Mouse (Mus musculus): ENCODE results near the gene Olfr437. TPM values are rescaled to one million over a fixed set of nuclear protein-coding genes. Genes with fewer than 3 reads are reported as not detected.
"Not testable (repeated sequence)": the region's sequence is repeated elsewhere in the genome, so short reads cannot be mapped to it uniquely, and the experiment has no call there.

The Olfr437 gene
- not detected for total RNA-seq (2021)
- long read RNA-seq, experiment 1: 0 reads
- long read RNA-seq, experiment 2: 0 reads

DNA sequence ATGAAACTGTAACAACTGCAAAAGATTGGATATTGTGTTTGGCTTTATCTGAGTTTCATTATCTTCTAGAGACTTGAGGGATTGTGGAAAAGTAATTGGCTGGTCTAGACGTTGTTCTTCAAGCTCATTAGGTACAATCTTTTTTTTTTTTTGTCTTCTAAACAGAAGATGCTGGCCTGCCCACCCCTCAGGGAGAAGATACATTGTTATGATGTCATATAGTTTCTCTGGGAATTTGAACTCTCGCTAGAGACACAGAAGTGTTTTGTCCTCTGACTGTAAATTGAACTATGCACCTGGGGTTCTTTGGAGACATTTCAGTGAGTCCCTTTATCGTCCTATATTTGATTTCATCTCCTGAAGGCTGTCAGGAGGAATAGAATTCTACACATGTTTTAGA is at the start of gene Olfr437:
Gene Olfr437 (plus strand): TSS at position 301 of the 400 bp plus-strand sequence.
- no peak for DNase-seq

- not testable (repeated sequence) for DNase-seq
These were observed 16.8 kb upstream of the Olfr437 start, which contains the start of gene Olfr237-ps1 for GRCm38 (mm10) chr6:43146267-43146666. Olfr237-ps1 (plus strand) TSS chr6:43146567.

DNA sequence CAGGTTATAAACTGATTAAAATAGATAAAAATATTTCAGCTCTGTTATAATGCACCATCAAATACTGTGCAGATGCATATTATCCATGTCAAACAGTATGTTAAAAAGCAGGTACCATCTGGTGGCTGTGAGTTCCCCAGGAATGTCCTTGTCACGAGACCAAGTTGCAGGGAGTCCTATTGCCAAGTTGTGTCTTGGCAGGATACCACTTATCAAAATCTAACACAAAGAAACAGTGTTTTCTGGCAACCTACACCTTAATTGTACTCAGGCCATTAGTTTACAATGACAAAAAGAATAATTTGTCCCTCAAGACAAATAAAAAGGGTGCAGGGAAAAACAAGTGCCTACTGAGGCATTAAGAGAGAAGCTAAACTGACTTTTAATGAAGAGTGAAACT is 3.6 kb upstream of the Olfr437 start:
- DNase-seq: no peak

DNA sequence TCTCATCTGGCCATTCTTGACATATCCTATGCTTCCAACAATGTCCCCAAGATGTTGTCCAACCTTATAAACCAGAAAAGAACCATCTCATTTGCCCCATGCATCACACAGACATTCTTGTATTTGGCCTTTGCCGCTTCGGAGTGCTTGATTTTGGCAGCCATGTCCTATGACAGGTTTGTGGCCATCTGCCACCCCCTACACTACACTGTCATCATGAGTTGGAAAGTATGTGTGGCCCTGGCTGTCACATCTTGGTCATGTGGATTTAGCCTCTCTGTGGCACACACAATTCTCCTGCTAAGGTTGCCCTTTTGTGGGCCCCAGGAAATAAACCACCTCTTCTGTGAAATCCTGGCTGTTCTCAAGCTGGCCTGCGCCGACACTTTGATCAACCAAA is 4.2 kb downstream of the Olfr437 start:
- no peak for DNase-seq

- no peak for DNase-seq
These were observed 8.8 kb downstream of the Olfr437 start, which contains the start of gene Olfr13 for GRCm38 (mm10) chr6:43171840-43172239. Olfr13 (plus strand) TSS chr6:43172140.

DNA sequence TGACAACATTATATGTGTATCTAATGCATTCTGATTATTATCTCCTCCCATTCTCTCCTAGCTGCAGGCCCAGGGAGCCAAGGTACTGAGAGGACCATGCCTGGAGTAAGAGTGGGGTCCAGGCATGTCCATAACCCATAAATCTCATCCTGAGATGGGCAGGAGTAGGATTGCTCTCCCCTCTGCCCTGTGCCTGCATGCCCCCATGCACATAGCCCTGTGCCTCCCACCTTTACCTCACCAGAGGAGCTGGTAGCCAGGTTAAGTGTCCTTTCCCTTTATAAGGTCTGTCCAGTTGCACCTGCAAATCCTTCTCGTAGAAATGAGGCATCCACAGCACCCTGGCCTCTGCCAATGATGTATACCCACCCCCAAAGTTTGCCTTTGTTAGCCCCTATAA is 15.0 kb downstream of the Olfr437 start:
- no peak for DNase-seq

GRCm38 (mm10) chr6:43178584-43179501 is 15.8 kb downstream of the Olfr437 start:
- DNase-seq: no peak

DNA sequence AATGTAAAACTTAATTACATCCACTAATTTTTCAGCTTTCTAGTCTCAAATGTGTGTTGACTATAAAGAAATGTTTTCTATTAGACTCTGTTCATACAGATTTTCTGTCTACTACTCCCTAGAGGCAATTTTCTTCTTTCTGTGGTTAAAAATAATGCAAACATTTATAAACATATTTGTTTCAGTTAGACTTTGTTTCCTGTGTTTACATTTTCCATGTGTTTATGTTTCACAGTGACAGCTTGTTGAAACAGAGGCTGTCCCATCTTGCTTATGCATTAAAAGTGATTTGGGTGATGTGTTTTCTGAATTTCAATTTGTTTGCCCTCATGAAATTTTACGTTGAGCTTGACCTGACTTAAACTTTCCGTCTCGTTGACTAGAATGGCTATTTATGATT is 27.9 kb downstream of the Olfr437 start:
- DNase-seq: no peak

GRCm38 (mm10) chr6:43196781-43197180 is 33.7 kb downstream of the Olfr437 start, which contains the start of gene Olfr435:
Olfr435 (plus strand) TSS chr6:43197146.
- DNase-seq: no peak

DNA sequence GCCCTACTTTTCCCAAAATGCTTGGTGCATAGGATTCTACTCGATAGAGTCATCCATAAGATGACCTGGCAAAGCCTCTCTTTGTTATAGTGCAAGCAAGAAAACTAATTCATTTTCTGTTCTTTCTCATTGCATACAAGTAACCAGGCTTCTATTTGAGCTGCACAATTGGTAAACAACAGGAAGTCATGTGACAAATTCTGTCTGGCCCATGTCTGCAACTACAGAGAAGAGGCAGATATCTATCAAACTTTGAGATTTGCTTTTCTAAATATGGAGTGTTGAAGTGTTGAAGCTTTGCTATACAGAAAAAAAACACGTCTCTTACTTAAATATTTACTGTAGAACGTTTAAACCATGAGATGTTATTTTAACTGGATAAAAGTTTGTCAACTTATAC is 35.0 kb downstream of the Olfr437 start:
- DNase-seq: no peak

DNA sequence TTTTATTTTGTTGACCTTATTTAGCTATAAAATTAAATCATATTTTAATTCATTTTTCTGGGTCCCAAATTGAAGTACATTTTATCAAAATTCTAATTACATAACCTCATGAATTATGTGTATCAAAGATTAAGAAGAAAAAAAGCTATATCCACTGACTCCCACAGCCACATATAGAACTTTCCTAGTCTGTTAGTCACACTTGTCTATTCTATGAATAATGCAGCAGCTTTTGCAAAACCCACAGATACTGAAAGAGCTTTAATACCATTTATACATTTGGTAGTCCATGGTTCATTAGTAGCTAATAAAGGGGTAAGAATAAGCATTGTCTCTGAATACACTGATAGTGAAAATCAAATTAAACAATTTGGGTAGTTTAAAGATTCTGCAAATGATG is 39.7 kb downstream of the Olfr437 start:
- DNase-seq: no peak

DNA sequence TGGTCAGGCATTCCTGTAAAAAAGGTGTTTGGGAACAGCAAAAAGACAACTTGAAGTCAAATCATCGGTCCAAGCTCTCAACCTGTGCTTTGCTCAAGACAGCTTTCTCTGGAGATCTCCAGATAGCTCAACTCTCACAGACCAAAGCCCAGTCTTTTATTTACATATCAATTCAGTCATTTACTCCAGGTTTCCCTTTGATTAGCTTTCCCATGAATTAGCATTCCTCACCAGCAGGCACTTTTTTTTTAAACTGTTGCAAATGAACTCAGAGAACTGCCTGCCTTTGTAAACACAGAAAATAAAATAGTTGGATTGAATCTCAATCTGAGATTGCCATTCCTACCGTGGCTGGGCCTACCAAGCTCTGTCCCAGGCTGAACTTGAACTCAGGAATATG is 42.3 kb downstream of the Olfr437 start:
- DNase-seq: no peak

DNA sequence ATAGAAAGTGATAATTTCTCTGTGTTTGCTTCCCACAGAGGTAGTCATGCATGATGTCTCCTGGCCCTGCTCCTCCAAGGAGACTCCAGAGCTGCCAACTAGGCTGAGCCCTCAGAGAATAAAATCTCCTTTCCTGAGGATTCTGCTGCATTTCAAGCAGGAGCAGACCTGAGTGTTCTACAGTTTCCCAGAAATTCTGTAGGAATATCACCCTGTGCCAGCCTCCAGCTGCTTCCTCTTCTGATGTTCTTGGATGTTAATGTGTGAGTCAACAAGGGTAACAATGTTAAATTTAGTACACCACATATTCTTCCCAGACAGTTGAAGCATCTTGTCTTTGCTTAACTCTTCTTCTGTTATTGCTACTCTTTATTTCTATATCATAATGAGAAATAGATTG is 49.8 kb downstream of the Olfr437 start, which contains the start of gene Olfr434:
Gene Olfr434 (plus strand): TSS at position 149 of the 400 bp plus-strand sequence.
- not testable (repeated sequence) for DNase-seq

Other genes with a start within 250 kb of the Olfr437 start
- not detected for gene Olfr446, start 241.9 kb upstream of the Olfr437 start, total RNA-seq (2021)
- not detected for gene Olfr444, start 214.2 kb upstream of the Olfr437 start, total RNA-seq (2021)
- not detected for gene Olfr441, start 56.9 kb upstream of the Olfr437 start, total RNA-seq (2021)
- not detected for gene Olfr237-ps1, start 16.7 kb upstream of the Olfr437 start, total RNA-seq (2021)
- not detected for gene Olfr13, start 8.9 kb downstream of the Olfr437 start, total RNA-seq (2021)
- gene Olfr435, start 33.9 kb downstream of the Olfr437 start, total RNA-seq (2021): not detected
- not detected for gene Olfr434, start 49.7 kb downstream of the Olfr437 start, total RNA-seq (2021)
- not detected for gene Olfr47, start 68.2 kb downstream of the Olfr437 start, total RNA-seq (2021)
- gene Arhgef5, start 102.3 kb downstream of the Olfr437 start, total RNA-seq (2021): 10 to 100 TPM; 12.7 to 13.3 TPM
- gene Nobox, start 146.3 kb downstream of the Olfr437 start, total RNA-seq (2021): not detected

All from heart, adult 18-20 months (tissue).